Mouse (Mus musculus) heart, embryonic 16.5 days (tissue): ENCODE results near the gene Ppp1r13b. TPM values are rescaled to one million over a fixed set of nuclear protein-coding genes. Genes with fewer than 3 reads are reported as not detected.

Source experiments
- ATAC-seq: fragments of 200-750 bp; cut with Nextera tagmentation; replicated peaks from 2 replicates; pipeline ENCODE4 v1.8.0; 2017; ENCODE audit warnings: moderate number of reproducible peaks; ENCODE audit not compliant: insufficient read depth, low FRiP score; ENCODE audit errors: extremely low read depth
- H3K27ac ChIP-seq: fragments of 300-500 bp; sonication (generic); 2 replicates; pipeline ENCODE4 v1.5.1; 2014; ENCODE audit warnings: mild to moderate bottlenecking, low read length, control low read depth, moderate library complexity
- H3K27me3 ChIP-seq: fragments of 300-500 bp; sonication (generic); 2 replicates; pipeline ENCODE4 v1.6.1; 2014; ENCODE audit warnings: low read length, mixed read lengths; ENCODE audit not compliant: control insufficient read depth, insufficient read depth
- H3K36me3 ChIP-seq: fragments of 300-500 bp; sonication (generic); 2 replicates; pipeline ENCODE4 v1.6.1; 2014; ENCODE audit not compliant: control insufficient read depth, insufficient read depth
- H3K4me1 ChIP-seq: fragments of 300-500 bp; sonication (generic); 2 replicates; pipeline ENCODE4 v1.6.1; 2014; ENCODE audit warnings: low read length, mixed read lengths; ENCODE audit not compliant: control insufficient read depth, insufficient read depth
- H3K4me2 ChIP-seq: fragments of 300-500 bp; sonication (generic); 2 replicates; pipeline ENCODE4 v1.6.1; 2014; ENCODE audit warnings: low read depth, mild to moderate bottlenecking, control low read depth, low read length
- H3K4me3 ChIP-seq: fragments of 300-500 bp; sonication (generic); 2 replicates; pipeline ENCODE4 v1.5.1; 2014; ENCODE audit warnings: mild to moderate bottlenecking, control low read depth, low read length
- H3K9ac ChIP-seq: fragments of 300-500 bp; sonication (generic); 2 replicates; pipeline ENCODE4 v1.6.1; 2014; ENCODE audit warnings: low read length, control low read depth
- H3K9me3 ChIP-seq: fragments of 300-500 bp; sonication (generic); replicated peaks from 2 replicates; pipeline ENCODE4 v1.6.1; 2016; ENCODE audit warnings: low read length; ENCODE audit not compliant: control insufficient read depth
- WGBS: fragments of 180-500 bp; shearing (Covaris S2); extraction: QIAGEN DNeasy Blood & Tissue Kit; methylation state at CpG from one replicate; pipeline ENCODE4 v1.1.7; 2014; 5-methylcytosine and 5-hydroxymethylcytosine counted together
- polyA plus RNA-seq: library from polyadenylated mRNA; unstranded; fragments of >200 nt; fragmentation: Nextera tagmentation; extraction: Ambion mirVana; gene quantifications from 2 replicates; pipeline ENCODE4 v1.2.1, GENCODE M21; 2015

Ppp1r13b gene
- polyA plus RNA-seq, 1 experiment from 2014 or later: 11.2 TPM

DNA sequence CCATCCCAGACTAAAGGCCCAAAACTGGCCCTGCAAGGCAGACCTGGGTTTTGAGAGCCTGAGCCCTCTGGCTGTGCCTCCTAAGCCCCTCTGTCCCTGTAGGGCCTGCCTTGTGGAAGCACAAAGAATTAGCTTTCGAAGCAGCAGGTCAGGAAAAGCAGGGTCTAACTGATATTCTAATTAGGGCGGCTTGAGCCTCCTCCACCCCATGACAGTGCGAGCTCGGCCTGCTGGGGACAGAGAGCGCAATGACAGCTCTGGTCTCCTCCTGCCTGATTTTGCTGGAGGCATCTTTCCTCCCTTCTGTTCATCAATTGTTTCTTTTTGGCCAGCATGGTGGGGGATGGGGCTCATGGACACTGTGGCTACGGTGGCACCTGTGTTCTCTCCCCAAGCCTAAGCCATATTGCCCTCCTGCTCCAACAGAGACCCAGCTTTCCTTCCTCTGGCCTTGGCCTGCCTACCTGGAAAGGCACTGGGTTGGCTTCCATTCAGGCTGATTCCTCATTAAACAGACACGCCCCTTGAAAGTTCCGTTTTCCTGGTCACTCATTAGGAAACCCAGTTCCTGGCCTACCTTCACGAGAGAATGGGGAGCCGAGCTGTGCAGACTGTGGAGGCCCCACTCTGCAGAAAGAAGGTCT, 35.6 kb upstream of the Ppp1r13b start:
- 66% methylated on average over 10 of the region's 10 CpGs for WGBS
- no peaks in the 10 kb centered on the region for H3K36me3 ChIP-seq
- peak overlapping the region; percentile 80 for H3K27ac ChIP-seq
- peaks cover 18% of the 10 kb centered on the region for H3K4me1 ChIP-seq
- H3K4me2 ChIP-seq: peak overlapping the region; percentile 52
- ATAC-seq: no peak
- peak overlapping the region; percentile 15 for H3K4me3 ChIP-seq
- no peaks in the 10 kb centered on the region for H3K9me3 ChIP-seq
- no peaks in the 10 kb centered on the region for H3K27me3 ChIP-seq
- peak overlapping the region; percentile 50 for H3K9ac ChIP-seq

DNA sequence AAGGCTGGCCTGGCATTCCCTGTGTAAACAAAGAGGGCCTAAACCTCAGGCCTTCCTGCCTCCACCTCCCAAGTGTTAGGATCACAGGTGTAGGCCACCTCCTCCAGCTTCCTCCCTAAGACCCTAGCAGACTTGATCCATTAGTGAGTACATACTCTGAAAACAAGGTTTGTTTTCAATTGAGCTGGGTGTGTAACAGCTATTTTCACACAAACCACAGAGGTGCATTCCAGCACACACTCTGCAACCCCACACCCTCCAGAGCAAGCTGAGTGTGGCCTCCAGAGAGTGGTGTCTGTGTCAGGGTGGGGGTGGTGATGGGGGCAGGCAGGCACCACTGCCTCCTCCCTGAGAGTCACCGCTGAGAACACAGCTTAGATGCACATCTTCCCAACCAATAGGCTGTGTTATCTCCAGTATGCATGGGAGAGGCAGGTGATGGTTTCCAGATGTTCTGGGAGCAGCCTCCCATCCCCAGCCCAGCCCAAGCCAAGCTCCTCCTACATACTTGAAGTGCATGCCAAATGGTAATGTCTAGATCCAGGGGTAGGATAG, 30.8 kb upstream of the Ppp1r13b start:
- 0 out of 2 replicates have a peak overlapping the region, but pooled peaks have one; percentile 3 for H3K9ac ChIP-seq
- H3K4me2 ChIP-seq: no peak overlapping the region
- H3K4me3 ChIP-seq: no peak overlapping the region
- H3K4me1 ChIP-seq: peaks cover 26% of the 10 kb centered on the region
- WGBS: 19% methylated on average over 1 of the region's 1 CpGs
- peak; percentile 44 for ATAC-seq
- no peaks in the 10 kb centered on the region for H3K36me3 ChIP-seq
- peak overlapping the region; percentile 24 for H3K27ac ChIP-seq
- H3K27me3 ChIP-seq: no peaks in the 10 kb centered on the region
- no peaks in the 10 kb centered on the region for H3K9me3 ChIP-seq

DNA sequence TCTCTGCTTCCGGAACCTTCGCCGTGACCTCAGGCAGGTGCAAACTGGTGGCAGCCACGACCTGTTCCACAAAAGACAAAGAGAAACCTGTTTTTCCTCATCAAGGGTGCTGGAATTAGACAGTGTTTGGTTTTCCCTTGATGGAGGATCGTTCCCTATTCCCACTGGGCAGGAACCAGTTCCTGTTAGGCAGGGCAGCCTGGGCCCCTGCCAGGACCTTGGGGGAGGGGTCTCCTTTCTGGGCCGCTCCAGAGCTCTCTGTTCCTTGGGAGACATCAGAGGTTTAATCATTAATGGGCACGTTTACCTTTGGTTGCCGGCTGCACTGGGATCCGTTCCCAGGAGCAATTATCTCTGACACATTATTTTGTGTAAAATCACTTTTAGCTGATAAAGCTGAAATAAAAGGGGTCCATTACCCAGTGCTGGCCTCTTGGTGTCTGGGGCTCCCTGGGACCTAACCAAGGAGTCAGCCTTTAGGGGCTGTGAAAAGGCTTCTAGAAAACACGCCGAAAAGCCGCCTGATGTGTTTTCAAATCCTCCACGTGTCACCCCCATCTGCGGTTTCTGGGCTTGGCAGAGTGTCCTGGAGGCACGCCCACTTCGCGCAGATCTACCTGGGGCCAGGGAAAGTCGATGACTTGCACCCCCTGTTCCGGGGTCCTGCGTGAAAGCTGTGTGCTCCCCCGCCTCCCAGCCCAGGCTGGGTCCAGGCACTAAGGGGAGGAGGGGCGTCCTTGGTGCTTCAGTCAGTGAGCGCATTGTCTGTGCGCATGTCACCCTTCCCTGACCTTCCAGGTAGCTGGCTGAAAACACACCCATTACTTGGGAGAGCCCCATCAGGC, 29.0 kb upstream of the Ppp1r13b start:
- no peaks in the 10 kb centered on the region for H3K27me3 ChIP-seq
- 43% methylated on average over 24 of the region's 24 CpGs for WGBS
- H3K9ac ChIP-seq: no peak overlapping the region
- no peak overlapping the region for H3K4me3 ChIP-seq
- 0 out of 2 replicates have a peak, but pooled peaks have one; percentile 19 for ATAC-seq
- peaks cover 41% of the 10 kb centered on the region for H3K4me1 ChIP-seq
- H3K27ac ChIP-seq: peak overlapping the region; percentile 28; the same call in 1 of the 2 replicates
- no peaks in the 10 kb centered on the region for H3K36me3 ChIP-seq
- H3K4me2 ChIP-seq: no peak overlapping the region
- no peaks in the 10 kb centered on the region for H3K9me3 ChIP-seq

DNA sequence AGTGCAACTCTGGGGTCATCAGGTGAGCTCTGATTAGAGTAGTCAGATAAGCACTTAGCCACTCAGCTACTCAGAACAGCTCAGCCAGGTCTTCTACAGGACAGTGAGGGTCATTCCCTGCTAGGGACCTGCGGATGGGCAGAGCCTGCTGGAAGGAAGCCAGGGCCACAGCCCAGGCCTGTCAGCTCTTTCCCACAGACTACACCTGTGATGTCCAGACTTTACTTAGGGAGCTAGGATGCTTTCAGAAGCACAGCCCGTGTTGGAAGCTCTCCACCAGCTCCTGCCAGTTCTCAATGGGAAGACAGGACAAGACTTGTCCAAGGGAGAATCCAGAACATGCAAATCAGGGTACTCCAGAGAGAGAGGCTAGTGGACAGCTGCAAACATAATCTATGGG, 26.1 kb upstream of the Ppp1r13b start:
- Histone ChIP-seq H3K9ac (peak overlapping the region; percentile 27; the same call in 1 of the 2 replicates), H3K27ac (peak overlapping the region; percentile 61), H3K4me2 (no peak overlapping the region), H3K4me1 (peaks cover 40% of the 10 kb centered on the region), H3K4me3 (no peak overlapping the region), H3K36me3 (no peaks in the 10 kb centered on the region), H3K27me3 (no peaks in the 10 kb centered on the region), H3K9me3 (no peaks in the 10 kb centered on the region)
- 55% methylated on average over 2 of the region's 2 CpGs for WGBS
- ATAC-seq: no peak

DNA sequence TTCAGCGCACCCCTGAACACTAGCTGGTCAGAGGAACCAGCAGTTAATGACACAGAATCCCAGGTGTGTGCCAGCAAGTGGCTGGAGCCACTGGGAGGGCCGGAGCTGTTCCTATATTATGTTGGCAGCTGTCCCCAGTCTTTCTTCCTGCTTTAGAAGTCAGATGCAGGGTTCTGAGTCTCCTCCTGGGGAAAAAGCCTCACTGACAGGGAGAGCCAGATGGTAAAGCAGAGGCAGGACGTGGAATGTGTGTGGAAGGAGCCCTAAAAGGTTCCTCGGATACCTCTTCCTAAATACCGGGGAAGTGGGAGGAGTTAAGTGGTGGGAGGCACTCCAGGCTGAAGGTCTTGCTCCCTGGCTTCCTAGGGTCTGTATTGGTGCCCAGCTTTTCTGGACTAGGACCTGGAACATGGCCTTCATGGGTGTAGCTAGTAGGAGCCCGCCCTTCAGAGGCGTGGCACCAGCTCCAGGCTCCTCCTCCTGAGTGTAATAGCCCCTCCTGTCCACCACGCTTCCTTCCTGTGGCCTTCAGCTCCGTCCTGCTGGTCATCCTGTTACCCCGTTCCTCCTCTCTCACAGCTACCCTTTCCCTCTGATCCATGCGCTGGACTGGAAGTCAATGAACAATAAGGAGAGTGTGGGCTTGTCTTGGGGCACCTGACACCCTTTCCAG, 25.3 kb upstream of the Ppp1r13b start:
- H3K27ac ChIP-seq: peak overlapping the region; percentile 61
- H3K36me3 ChIP-seq: no peaks in the 10 kb centered on the region
- no peaks in the 10 kb centered on the region for H3K9me3 ChIP-seq
- H3K9ac ChIP-seq: peak overlapping the region; percentile 27; the same call in 1 of the 2 replicates
- H3K4me3 ChIP-seq: no peak overlapping the region
- WGBS: 54% methylated on average over 11 of the region's 11 CpGs
- ATAC-seq: 0 out of 2 replicates have a peak, but pooled peaks have one; percentile 16
- H3K4me1 ChIP-seq: peaks cover 34% of the 10 kb centered on the region
- H3K27me3 ChIP-seq: no peaks in the 10 kb centered on the region
- 0 out of 2 replicates have a peak overlapping the region, but pooled peaks have one; percentile 25 for H3K4me2 ChIP-seq

DNA sequence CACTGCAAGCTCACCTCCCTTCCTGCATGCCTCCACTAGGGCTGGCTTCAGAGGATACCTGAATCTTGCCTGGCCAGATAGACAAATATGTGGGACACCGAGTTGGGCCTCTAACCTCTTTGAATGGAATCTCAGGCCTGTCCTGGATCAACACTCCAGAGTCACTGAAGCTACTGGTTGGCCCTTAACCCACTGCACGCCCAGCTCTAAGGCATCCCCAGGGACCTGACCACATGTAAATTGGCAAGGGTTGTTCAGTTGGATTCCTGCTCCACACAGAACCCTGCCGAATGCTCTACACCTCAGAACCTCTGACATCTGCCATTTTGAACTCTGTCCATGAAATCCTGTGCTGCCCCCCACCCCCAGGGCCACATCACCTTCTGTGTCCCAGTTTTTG, 24.6 kb upstream of the Ppp1r13b start:
- no peak overlapping the region for H3K9ac ChIP-seq
- no peak overlapping the region for H3K4me2 ChIP-seq
- no peaks in the 10 kb centered on the region for H3K27me3 ChIP-seq
- H3K27ac ChIP-seq: peak overlapping the region; percentile 61
- H3K9me3 ChIP-seq: no peaks in the 10 kb centered on the region
- no peak overlapping the region for H3K4me3 ChIP-seq
- ATAC-seq: no peak
- H3K36me3 ChIP-seq: no peaks in the 10 kb centered on the region
- WGBS: 48% methylated on average over 3 of the region's 3 CpGs
- H3K4me1 ChIP-seq: peaks cover 36% of the 10 kb centered on the region

DNA sequence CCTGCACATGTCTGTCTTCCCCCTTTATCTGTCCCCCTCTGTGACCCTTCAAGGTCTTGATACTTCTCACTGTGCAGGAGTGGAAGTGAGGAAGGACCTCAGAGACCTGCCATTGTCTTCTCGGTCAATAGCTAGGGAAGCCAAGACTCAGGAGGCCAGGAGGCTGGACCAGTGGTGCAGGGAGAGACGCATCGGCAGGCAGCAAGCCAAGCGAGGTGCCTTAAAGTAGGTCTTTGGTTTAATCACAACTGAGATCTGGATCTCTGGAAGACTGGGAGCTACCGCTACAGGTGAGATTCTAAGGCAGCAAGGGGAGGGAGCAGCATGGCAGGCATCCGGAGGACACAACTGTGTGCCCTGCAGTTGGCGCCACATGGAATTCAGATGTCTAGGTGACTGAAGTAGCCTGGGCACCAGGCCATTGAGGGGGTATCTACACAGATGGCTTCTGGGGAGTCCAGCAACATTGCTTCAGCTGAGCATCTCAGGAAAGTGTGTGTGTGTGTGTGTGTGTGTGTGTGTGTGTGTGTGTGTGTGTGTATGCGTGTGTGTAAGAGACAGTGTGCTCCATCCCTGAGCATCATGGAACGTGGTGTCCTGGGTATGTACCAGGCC, 23.6 kb upstream of the Ppp1r13b start:
- H3K4me2 ChIP-seq: no peak overlapping the region
- no peaks in the 10 kb centered on the region for H3K9me3 ChIP-seq
- no peaks in the 10 kb centered on the region for H3K36me3 ChIP-seq
- no peak overlapping the region for H3K9ac ChIP-seq
- H3K27ac ChIP-seq: no peak overlapping the region
- no peak overlapping the region for H3K4me3 ChIP-seq
- H3K27me3 ChIP-seq: no peaks in the 10 kb centered on the region
- no peak for ATAC-seq
- WGBS: 80% methylated on average over 9 of the region's 9 CpGs
- peaks cover 36% of the 10 kb centered on the region for H3K4me1 ChIP-seq

DNA sequence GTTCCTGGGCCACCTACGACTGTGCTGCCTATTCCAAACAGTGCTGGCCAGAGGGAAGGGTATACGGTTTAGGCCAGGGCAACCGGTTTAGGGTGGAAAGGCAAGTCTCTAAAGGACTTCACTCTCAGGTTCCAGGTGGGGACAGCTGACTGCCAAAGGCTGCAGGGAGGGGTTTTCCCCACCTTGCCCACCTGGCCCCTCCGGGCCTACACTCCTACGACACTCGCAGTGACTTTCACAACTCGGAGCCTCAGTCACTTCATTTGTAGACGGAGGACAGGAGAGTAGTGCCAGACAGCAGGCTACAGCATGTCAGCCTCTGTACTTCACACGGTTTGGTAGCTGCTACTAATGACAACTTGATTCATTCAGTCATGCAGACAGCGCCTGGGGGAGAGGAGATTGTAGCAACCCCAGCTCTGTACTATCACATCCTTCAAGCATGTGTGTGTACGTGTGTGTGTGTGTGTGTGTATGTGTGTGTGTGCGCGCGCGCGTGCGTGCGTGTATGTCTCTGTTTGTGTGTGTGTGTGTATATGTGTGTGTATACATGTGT, 20.6 kb upstream of the Ppp1r13b start:
- Histone ChIP-seq H3K9ac (no peak overlapping the region), H3K27ac (no peak overlapping the region), H3K36me3 (no peaks in the 10 kb centered on the region), H3K9me3 (no peaks in the 10 kb centered on the region), H3K27me3 (no peaks in the 10 kb centered on the region), H3K4me3 (no peak overlapping the region), H3K4me2 (no peak overlapping the region), H3K4me1 (peaks cover 30% of the 10 kb centered on the region)
- whole genome bisulfite sequencing: 78% methylated on average over 18 of the region's 18 CpGs
- no peak for ATAC-seq
